Mouse (Mus musculus): ENCODE measurements around the gene Vsx2.
"Not testable (repeated sequence)": the region's sequence is repeated elsewhere in the genome, so short reads cannot be mapped to it uniquely, and the experiment has no call there.

The Vsx2 gene

DNA sequence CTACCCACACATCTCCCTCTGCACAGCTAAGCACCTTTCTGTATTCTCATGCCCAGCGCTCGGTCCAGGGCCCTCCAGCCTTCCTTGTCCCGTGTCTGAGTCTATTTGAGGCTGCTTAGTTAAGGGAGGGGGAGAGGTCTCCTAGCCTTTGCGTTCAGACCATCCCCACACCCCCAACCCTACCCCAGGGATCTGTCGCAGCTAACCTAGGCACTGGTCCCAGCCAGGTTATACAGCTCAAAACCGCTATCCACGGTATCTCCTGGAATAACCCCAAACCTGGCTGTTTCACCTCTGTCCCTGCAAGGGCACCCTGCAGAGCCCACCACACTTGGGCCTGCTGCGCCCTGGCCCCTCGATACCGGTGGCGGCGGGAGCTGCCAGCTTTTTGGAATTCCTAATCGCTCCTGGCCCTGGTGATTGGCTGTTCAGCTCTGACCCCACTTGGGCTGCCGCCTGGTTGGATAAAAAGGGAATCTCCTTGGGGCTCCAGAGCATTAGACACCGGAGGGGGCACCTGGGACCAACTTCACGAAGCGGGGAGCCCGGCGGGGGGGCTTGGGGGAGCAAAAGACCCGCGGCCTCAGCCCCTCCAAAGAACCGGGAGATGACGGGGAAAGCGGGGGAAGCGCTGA lies at the start of gene Vsx2:
TSS of gene Vsx2 (plus strand) at position 427 of the 635 bp plus-strand sequence.
- DNase-seq (ENCODE audit: low spot score): no peak

DNA sequence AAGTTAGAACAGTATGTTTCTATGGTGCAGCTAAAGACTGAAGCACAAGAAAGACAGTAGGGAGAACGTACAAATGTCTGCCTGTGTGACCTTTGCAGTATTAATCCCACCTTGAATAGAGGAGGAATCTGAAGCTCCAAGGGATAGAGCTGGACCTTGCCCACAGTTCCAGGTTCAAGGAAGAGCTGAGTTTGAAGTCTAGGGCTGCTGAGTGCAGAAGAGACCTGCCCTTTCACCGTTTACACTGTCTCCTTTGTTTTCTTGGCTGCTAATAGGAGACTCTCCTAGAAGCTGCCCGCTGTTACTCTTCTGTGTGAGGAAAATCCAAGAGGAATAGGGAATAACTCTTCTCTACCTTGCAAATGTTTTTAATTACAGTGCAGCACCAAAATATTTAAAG lies 45.8 kb upstream of the Vsx2 start:
- DNase-seq (ENCODE audit: low spot score): no peak

- no peak for DNase-seq (ENCODE audit: low spot score)
Observed at GRCm38 (mm10) chr12:84524147-84525050, 45.2 kb upstream of the Vsx2 start.

- DNase-seq (ENCODE audit: low spot score): peak; percentile 41
Observed at GRCm38 (mm10) chr12:84525422-84525821, 44.1 kb upstream of the Vsx2 start.

DNA sequence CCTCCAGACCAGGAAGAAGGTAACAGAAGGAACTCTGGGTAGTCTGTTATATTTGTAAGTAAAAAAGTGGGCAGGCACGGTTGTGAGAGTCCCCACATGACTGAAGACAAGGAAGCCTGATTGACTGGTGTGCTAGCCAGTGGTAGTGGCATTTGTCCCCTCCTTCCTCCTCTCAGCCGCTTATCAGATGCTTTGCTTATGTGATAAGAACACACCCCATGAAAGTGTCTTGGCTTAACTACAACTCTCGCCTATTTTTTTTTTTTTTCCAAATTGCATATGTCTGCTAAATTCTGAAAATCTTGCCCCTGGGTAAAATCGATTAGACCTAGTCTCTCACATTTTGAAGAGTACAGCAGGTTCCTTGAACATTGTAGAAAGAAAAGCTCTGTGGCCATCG lies 39.1 kb upstream of the Vsx2 start:
- no peak for DNase-seq (ENCODE audit: low spot score)

GRCm38 (mm10) chr12:84531906-84532829 lies 37.4 kb upstream of the Vsx2 start:
- no peak for DNase-seq (ENCODE audit: low spot score)

DNA sequence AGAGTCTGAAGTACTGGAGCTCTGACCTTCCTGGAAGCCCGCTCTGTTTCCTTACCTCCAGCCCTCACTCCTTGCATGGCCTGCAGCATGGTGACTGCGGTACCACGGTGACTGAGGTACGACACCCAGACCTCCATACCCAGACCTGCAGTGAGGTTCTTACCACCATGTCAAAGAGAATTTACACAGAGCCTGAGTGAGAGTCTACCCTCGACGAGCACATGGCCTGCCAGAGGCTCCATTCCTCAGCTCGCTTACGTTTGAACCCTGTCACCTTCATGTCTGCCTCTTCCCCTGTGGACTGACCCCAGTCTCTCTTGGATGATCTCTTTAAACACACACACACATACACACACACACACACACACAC lies 36.7 kb upstream of the Vsx2 start:
- no peak for DNase-seq (ENCODE audit: low spot score)

DNA sequence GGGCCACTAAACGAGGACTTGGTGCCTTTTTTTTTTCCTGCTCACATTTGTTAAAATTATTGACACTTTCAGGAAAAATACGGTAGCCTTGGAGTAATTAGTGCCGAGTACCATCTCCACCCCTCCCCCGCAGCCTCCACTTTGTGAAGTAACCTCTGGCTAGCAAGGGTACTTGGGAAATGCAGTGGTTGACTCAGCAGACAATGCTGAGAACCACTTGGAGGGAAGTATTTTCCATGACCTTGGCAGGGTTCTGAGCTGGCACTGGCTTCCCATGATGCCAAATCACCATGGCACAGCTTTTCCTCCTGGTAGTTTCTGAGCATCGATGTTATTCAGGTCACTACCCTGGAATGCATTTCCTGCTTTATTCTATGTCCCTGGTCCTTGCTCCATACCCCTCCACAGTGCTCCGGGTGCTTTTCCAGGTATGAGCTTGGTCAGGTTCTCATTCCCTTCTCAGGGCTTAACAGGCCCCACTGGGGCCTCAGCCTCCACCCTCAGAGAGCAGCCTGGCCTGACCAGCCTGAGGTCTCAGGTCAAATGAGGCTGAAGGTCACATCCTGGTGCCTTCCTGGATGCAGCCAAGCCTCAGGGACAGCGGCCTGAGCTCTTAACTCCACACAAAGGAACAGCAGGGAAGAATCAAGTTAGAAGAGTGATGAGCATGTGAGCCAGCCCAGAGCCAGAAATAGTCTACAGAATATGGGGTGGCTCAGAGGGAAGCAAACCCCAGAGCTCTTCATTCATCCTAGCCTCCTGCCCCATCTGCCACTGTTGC lies 35.7 kb upstream of the Vsx2 start:
- DNase-seq (ENCODE audit: low spot score): no peak

GRCm38 (mm10) chr12:84539537-84539936 lies 30.0 kb upstream of the Vsx2 start:
- DNase-seq (ENCODE audit: low spot score): not testable (repeated sequence)

DNA sequence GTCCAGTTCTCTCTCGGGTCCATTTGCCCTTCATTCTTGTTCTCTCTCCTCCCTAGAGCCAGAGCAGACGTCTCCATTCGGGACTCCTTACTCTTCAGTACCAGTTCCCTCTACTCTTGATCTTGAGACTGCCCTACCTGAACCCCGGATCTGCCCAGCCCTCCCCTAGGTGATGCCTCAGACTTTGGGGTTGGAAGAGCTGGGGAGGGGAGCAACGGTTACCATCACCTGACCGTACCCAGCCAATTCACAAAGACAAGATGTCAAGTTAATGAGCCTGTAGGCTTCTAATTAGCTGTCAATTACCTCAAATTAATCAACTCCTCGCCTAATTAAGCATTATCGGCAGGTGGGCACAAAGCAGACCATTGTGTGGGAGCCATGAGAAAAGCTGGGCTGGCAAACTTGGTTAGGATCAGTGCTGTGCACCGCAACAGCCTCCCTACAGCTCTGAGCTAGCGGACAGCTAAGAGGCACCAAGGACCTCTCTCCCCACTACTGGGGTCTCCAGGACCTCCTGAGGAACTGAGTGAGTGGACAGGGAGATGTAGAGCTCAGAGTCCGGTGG lies 28.1 kb upstream of the Vsx2 start:
- DNase-seq (ENCODE audit: low spot score): no peak

GRCm38 (mm10) chr12:84546028-84546427 lies 23.5 kb upstream of the Vsx2 start:
- DNase-seq (ENCODE audit: low spot score): peak; percentile 12

DNA sequence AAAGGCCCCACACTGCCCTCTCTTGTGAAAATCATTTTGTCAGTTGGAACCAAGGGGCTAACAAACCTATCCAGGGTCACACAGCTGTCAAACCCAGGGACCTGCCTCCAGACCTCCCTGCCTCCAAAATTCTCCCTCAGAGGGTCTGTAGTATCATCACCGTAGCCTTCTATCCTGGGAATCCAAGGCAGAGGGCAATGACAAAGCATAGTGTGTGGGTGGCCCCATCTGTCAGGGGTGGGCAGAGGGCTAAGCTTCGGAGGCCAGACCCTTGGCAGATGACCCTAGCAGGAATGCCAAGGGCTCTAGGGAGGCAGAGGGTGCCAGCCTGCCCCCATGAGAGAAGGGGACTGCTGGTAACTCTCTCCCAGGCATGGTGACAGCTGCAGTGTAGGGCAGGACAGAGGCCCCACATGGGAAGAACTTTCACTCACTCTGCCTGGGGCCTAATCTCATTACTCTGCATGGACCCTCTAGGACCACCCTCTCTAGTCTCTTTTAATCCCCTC lies 22.9 kb upstream of the Vsx2 start:
- DNase-seq (ENCODE audit: low spot score): no peak

GRCm38 (mm10) chr12:84548251-84548650 lies 21.3 kb upstream of the Vsx2 start:
- no peak for DNase-seq (ENCODE audit: low spot score)

GRCm38 (mm10) chr12:84555218-84555617 lies 14.3 kb upstream of the Vsx2 start:
- DNase-seq (ENCODE audit: low spot score): no peak

- DNase-seq (ENCODE audit: low spot score): no peak
Observed at GRCm38 (mm10) chr12:84562558-84562957, 7.0 kb upstream of the Vsx2 start.

- DNase-seq (ENCODE audit: low spot score): no peak
Observed at GRCm38 (mm10) chr12:84567576-84567975, 2.0 kb upstream of the Vsx2 start.

DNA sequence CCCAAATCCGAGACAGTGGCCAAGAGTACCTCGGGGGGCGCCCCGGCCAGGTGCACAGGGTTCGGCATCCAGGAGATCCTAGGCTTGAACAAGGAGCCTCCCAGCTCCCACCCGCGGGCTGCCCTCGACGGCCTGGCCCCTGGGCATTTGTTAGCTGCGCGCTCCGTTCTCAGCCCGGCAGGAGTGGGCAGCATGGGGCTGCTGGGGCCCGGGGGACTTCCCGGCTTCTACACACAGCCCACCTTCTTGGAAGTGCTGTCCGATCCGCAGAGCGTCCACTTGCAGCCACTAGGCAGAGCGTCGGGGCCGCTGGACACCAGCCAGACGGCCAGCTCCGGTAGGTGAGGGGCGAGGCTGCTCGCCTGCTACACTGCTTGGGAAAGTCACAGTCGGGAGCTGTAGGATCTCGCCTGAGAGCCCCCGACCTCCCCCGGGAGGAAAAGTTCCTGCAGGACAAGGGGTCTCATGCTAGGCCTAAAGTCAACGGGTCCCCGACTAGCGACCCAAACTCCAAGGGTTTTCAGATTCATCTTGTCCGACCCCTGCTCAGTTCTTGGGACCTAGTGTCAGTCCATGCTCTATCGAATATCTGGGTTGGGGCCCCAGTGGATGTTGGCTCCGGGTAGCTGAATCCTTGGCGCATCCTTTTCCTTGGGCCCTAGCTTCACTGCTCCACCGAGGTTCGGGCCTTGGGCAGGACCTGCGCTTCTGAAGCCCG lies 573 bp downstream of the Vsx2 start:
- DNase-seq (ENCODE audit: low spot score): no peak

DNA sequence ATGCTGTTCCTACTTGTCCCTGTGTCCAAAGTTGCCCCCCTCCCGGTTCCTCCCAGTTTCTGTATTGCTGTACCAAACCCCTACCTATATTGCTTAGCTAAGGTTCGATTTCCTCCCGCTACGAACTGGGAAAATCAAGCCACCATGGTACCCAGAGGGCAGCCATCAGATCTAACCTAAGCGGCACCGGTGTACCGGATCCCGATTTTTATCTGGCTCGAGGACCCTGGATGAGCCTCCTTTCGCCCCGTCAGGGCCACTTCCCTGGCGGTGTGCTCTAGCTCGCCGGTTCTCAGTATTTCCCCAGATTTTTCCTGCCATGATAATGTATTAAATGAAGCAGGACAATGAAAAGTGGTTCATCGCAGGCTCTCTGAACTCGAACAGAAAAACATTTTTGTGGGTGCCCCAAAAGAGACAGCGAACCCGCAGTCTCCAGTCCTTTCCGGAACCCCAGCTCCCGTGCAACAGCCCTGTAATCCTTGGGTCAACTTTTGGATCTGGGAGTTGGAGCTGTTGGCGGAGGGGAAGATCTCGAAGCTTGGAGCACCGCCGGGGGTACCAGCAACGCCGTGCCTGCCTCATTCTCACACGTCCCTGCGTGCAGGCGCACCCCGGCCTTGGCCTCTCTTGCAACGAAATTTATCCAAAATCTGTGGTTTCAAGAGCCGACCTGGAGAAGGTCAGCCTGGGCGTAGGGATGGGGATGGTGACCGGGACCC lies 1.3 kb downstream of the Vsx2 start:
- DNase-seq (ENCODE audit: low spot score): no peak

DNA sequence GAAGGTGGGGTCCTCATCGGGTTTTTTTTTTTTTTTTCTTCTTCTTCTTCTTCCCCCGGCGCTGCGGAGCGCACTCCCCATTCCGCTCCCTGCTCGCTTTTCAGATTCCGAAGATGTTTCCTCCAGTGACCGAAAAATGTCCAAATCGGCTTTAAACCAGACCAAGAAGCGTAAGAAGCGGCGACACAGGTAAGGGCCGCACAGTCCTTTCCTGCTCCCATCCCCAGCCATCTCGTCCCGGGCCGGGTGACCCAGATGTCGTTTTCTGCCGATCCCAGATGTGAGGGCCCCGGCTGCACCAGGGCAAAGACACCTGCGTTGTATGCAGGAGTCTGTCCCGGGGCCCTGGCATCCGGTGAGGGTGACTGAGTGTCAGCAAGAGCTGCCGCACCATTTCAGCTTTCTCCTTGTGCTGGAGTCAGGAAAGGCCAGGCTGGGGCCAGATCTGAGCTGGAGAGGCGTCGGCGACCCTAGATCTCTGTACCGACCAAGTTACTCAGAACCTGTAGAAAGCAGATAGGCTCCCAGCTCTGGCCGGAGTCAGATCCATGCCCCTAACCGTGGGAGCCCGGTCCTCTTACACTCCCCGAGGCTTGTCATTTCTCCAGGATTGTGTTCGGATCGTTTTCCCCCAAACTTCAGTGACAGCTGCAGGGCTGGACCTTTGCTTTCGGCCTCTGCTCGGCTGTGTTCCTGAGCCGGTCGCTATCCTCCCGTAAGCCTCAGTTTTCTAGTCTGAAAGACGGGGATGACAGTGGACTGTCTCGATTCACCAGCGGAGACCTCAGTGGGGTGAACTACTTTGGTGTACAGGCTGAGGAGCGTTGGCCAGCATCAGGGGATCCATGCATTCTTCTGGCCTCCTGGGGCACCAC lies 2.1 kb downstream of the Vsx2 start:
- peak; percentile 9 for DNase-seq (ENCODE audit: low spot score)
